Mouse (Mus musculus) testis, adult 2 months (tissue): ENCODE data around the gene Aff3. TPM values are rescaled to one million over a fixed set of nuclear protein-coding genes. Genes with fewer than 3 reads are reported as not detected.

ENCODE experiments used
- H3K27ac ChIP-seq: fragments of 200-500 bp; 2 replicates; pipeline ENCODE4 v1.5.1; 2012; ENCODE audit warnings: low read depth, low read length; ENCODE audit not compliant: control insufficient read depth, insufficient read depth
- H3K27me3 ChIP-seq: fragments of 200-500 bp; 2 replicates; pipeline ENCODE4 v1.6.1; 2012; ENCODE audit warnings: mild to moderate bottlenecking, low read length, moderate library complexity; ENCODE audit not compliant: control insufficient read depth, insufficient read depth
- H3K36me3 ChIP-seq: fragments of 200-500 bp; 2 replicates; pipeline ENCODE4 v1.6.1; 2012; ENCODE audit warnings: mild to moderate bottlenecking, low read length; ENCODE audit not compliant: control insufficient read depth, insufficient read depth
- H3K4me1 ChIP-seq: fragments of 200-500 bp; 2 replicates; pipeline ENCODE4 v1.6.1; 2012; ENCODE audit warnings: low read length; ENCODE audit not compliant: control insufficient read depth, insufficient read depth
- H3K4me3 ChIP-seq: fragments of 200-500 bp; 2 replicates; pipeline ENCODE4 v1.5.1; 2012; ENCODE audit warnings: low read depth, mild to moderate bottlenecking, low read length, moderate library complexity, mixed read lengths; ENCODE audit not compliant: control insufficient read depth
- CTCF ChIP-seq: fragments of 200-500 bp; IDR thresholded peaks from 2 replicates; pipeline ENCODE4 v1.5.1; 2012; ENCODE audit warnings: low read depth, mild to moderate bottlenecking, inconsistent platforms, low read length, moderate library complexity; ENCODE audit not compliant: control insufficient read depth, insufficient read depth, insufficient replicate concordance
- POLR2A ChIP-seq: fragments of 200-500 bp; IDR thresholded peaks from 2 replicates; pipeline ENCODE4 v1.6.1; 2012; ENCODE audit warnings: low read depth, mild to moderate bottlenecking, inconsistent platforms, low read length, moderate library complexity; ENCODE audit not compliant: control insufficient read depth
- polyA plus RNA-seq: library from polyadenylated mRNA; depleted of rRNA; stranded (reverse); fragments of >200 nt; gene quantifications from 2 replicates; pipeline ENCODE4 v1.2.3, GENCODE M21; 2012

Aff3 gene
- polyA plus RNA-seq, 1 experiment, result 8.1 TPM

DNA sequence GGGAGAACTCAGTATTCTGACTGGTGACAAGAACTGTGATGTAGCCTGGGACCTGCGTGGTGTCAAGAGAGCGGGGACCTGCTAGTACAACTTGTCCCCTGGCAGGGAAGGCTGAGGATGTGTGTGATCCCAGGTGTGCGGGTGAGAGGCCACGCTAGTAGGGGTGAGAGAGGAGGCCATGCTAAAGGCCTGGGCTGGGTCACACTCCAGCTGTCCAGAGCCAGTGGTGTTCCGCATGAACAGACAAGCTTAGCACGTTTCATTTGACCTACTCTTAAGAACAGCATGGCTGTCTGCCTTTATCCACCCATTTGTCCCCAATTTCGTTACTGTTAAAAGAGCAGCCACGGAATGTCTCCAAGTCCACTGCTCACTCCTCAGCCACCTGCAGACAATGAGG is 434.7 kb downstream of the Aff3 start:
- Histone ChIP-seq H3K4me3 (no peak overlapping the region), H3K27ac (no peak overlapping the region), H3K4me1 (no peaks in the 10 kb centered on the region; the same call in 1 of the 2 replicates), H3K27me3 (no peaks in the 10 kb centered on the region), H3K36me3 (no peaks in the 10 kb centered on the region)
- TF ChIP-seq POLR2A (no peak), CTCF (no peak)

DNA sequence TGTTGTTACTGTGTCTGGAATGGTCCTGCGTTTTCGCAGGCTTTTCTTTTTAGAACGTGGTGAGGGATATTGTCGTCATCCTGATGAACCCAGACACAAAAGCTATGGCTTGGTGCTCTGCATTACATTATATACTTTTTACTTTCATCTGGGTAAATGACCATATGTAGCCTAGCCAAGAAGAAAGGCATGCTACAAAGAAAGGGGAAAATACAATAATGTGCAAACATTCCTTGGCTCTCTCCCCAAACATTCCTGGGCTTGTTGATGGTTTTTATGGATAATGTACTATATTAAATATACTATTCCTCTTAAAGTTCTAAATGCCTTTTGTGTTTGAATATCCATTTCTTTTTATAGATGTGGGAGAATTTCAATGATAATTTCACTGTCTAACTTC is 435.9 kb downstream of the Aff3 start:
- Histone ChIP-seq H3K4me1 (no peaks in the 10 kb centered on the region; the same call in 1 of the 2 replicates), H3K4me3 (no peak overlapping the region), H3K27ac (no peak overlapping the region), H3K27me3 (no peaks in the 10 kb centered on the region), H3K36me3 (no peaks in the 10 kb centered on the region)
- TF ChIP-seq CTCF (no peak), POLR2A (no peak)

DNA sequence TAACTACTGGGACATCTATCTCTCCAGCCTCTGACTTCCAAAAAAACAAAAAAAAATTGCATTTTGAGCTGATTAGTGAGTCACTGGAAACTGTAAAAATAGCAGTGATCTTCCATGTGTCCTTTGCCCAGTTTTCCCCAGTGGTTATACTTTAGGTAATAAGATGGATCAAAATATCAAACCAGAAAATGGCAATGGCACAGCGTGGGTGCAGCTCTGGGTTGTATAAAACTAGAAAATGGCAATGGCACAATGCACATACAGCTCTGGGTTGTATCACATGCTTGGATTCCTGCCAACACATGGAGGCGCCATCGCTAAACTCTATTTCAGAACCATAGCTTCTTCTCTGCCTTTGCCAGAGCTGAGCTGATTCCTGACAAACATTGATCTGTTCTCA is 439.6 kb downstream of the Aff3 start:
- Histone ChIP-seq H3K36me3 (no peaks in the 10 kb centered on the region), H3K4me3 (no peak overlapping the region), H3K27me3 (no peaks in the 10 kb centered on the region), H3K27ac (no peak overlapping the region), H3K4me1 (no peaks in the 10 kb centered on the region)
- TF ChIP-seq POLR2A (no peak), CTCF (no peak)

DNA sequence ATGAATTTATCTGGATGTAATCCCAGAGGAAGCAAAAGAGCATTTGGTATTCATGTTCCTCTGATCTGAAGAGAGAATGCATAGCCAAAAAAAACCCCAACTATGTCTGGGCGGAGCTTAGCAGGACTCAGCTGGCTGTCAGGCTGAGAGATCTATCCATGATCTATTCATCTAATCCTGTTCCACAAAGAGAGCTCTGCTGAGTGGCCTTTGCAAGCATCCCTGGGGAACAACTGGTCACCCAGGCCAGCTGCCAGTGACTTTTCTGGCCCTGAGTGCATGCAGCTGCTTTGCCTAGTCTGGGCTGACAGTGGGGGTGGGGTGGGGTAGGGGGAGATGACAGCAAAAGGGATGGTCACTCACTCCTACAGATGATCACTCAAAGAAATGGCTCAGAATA is 442.6 kb downstream of the Aff3 start:
- Histone ChIP-seq H3K27me3 (no peaks in the 10 kb centered on the region), H3K4me1 (no peaks in the 10 kb centered on the region; the same call in none of the 2 replicates), H3K27ac (no peak overlapping the region), H3K36me3 (no peaks in the 10 kb centered on the region), H3K4me3 (no peak overlapping the region)
- TF ChIP-seq CTCF, result no peak
- no peak for TF ChIP-seq POLR2A

DNA sequence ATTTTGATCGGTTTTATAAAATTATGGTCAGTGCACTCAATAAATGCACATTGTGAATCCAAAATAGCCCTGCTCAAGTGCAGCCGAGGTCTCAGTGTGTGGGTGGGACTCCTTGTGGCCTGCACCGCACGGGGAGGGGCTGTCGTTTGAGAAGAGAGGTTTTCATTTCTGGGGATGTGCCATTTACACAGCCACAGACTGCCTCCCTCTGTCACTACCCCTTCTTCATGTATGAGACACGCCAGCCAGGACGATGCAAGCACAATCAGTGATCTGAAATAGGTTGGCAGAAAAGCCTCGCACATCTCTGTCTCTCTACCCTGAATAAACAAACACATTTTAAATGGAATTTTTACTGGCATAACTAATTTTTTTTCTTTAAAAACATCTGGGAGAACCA is 443.3 kb downstream of the Aff3 start:
- H3K4me1 ChIP-seq, result no peaks in the 10 kb centered on the region; the same call in none of the 2 replicates
- H3K27ac ChIP-seq, result no peak overlapping the region
- TF ChIP-seq POLR2A, result no peak
- TF ChIP-seq CTCF, result no peak
- no peaks in the 10 kb centered on the region for H3K27me3 ChIP-seq
- peak overlapping the region; percentile 15 for H3K4me3 ChIP-seq
- no peaks in the 10 kb centered on the region for H3K36me3 ChIP-seq

DNA sequence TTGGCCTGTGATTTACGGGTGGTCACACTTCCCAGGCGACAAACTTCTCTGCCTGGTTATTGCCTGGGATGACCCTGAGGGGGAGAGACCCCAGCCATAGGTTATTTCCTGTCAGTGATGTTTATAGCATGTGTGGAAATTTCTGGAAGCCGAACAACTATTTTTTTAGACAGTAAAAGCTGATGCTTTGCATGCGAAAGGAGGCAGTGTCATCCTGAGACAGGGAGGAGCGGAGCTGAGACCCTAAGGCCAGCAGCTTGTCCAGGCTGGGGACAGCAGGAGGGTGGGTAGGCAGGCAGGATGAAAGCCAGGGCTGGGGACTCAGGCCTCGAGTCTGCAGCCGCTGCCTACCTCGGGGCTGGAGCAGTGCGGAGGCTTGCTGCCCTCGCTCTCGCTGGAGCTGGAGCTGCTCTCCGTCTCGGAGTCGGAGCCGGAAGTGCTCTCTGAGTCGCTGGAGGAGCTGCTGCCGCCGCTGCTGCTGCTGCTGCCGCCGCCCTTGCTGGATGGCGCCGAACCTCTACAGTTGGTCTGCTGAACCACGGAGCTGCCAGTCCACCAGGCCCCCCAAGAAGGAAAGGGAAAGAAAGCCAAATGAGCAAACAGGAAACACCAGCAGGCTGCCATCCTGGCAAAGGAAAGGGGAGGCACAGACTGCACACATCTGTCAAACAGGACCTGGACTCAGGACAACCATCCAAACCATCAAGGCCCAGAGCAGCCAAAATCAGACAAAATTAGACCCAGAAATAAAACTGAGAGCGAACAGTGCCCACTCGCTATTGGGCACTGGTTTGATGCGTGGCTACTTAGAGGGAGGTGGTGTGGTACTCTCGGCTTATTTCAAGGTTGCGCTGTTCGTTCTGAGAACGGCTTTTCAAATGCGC is 446.6 kb downstream of the Aff3 start:
- Histone ChIP-seq H3K27ac (no peak overlapping the region), H3K4me3 (peak overlapping the region; percentile 70), H3K27me3 (no peaks in the 10 kb centered on the region), H3K36me3 (no peaks in the 10 kb centered on the region), H3K4me1 (no peaks in the 10 kb centered on the region; the same call in none of the 2 replicates)
- TF ChIP-seq CTCF (no peak), POLR2A (no peak)

DNA sequence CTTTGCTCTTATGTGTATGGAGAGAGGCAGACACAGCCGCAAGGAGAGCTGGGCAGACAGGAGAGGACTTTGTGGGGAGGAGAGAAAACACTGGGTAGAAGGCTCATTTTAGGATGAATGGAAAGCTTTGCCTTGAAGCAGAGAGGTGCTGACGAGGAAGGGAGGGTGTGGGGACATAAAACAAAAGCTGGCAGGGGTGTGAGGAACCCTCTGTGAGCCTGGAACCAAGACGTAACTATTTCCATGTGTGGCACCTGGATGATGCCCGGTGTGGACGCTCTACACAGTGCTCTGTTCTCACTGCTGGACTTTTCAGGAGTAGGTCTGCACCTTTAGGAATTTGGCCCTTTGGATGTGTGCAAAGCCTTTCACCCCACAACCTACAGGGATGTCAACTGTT is 447.7 kb downstream of the Aff3 start:
- Histone ChIP-seq H3K27me3 (no peaks in the 10 kb centered on the region), H3K27ac (no peak overlapping the region), H3K4me1 (no peaks in the 10 kb centered on the region; the same call in none of the 2 replicates), H3K4me3 (no peak overlapping the region), H3K36me3 (no peaks in the 10 kb centered on the region)
- TF ChIP-seq CTCF (no peak), POLR2A (no peak)

DNA sequence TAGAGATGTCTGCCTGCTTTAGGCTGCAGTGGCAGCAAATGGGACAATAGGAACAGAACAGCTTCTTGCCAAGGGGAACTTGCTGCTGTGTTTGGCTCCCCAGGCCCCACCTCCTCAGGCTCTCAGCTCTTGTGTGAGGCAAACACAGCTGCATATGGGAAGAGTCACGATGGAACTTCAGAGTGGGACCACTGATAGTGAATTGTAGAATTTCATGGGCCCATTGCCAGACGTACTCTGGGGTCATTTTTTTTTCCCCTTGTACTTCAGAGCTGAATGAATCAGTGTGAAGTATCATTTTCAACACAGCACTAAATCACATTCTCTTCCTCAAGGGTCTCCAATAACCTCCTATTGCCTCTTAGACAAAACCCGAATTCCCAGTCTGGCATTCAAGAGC is 451.4 kb downstream of the Aff3 start:
- TF ChIP-seq POLR2A (no peak), CTCF (no peak)
- Histone ChIP-seq H3K4me1 (no peaks in the 10 kb centered on the region; the same call in none of the 2 replicates), H3K4me3 (no peak overlapping the region), H3K36me3 (no peaks in the 10 kb centered on the region), H3K27me3 (no peaks in the 10 kb centered on the region), H3K27ac (no peak overlapping the region)
